Mouse (Mus musculus): Measurements from ENCODE around the gene Irs1. TPM values are rescaled to one million over a fixed set of nuclear protein-coding genes. Genes with fewer than 3 reads are reported as not detected.
A peak's percentile ranks its signal among the peaks of the same experiment; 100 is the strongest.

The Irs1 gene
- 11.5 TPM in 2 replicates for polyA plus RNA-seq (2014; fragmentation: Nextera tagmentation; extraction: Ambion mirVana)

DNA sequence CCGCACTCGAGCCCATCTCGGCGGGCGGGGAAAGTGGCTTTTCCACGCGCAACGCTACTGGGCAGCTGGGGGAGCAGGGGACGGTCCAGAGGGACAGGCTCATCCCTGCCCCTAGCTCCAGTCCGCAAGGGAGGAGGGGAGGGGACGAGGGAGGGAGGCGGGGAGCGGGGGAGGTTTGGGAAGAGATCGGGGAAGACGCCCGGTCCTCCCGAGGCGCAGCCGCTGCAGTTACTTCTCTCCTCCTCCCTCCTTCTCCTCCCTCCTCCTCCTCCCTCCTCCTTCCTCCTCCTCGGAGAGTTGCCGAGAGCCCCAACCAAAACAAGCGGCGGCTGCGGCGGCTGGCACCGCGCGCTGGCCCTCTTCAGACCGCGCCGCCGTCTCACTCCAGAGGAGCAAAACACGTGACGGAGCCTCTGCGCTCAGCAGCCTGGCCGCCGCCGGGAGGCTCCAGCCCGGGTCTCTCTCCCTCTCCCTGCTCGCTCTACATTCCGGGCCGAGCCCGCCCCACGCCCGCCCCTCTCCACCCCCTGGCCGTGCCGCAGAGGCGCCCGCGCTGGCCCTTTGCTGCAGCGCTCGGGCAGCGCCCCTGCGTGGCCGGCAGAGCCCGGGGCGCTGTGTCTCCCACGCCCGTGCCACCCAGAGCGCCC, at the start of gene Irs1:
TSS of gene Irs1 (minus strand) at position 266 of the 647 bp plus-strand sequence.
- Histone ChIP-seq H3K4me1 (ENCODE audit: control insufficient read depth, insufficient read depth, low read length) (peaks cover 23% of the 10 kb centered on the region), H3K9ac (ENCODE audit: low read length) (peak within 1 kb of the TSS; percentile 78), H3K36me3 (ENCODE audit: control insufficient read depth, insufficient read depth, low read length) (peaks cover 8% of the 10 kb centered on the region), H3K4me2 (ENCODE audit: low read depth) (peak within 1 kb of the TSS; percentile 91), H3K27ac (ENCODE audit: low read depth, low read length) (peak within 1 kb of the TSS; percentile 96), H3K27me3 (ENCODE audit: control insufficient read depth, insufficient read depth, low read length) (no peaks in the 10 kb centered on the region), H3K9me3 (ENCODE audit: control insufficient read depth, low read length) (no peaks in the 10 kb centered on the region), H3K4me3 (ENCODE audit: low read depth, low read length) (peak within 1 kb of the TSS; percentile 59)
- WGBS = under 1% methylated on average over 52 of the region's 60 CpGs
- peak; percentile 91 for DNase-seq (ENCODE audit: low spot score)
- peak; percentile 86 for ATAC-seq (ENCODE audit: insufficient read depth, low FRiP score, low TSS enrichment)

GRCm38 (mm10) chr1:82334506-82334905, 43.3 kb upstream of the Irs1 start:
- DNase-seq (ENCODE audit: low spot score) (no peak), ATAC-seq (ENCODE audit: insufficient read depth, low FRiP score, low TSS enrichment) (no peak)
- Histone ChIP-seq H3K4me1 (ENCODE audit: control insufficient read depth, insufficient read depth, low read length) (no peaks in the 10 kb centered on the region), H3K4me3 (ENCODE audit: low read depth, low read length) (no peak overlapping the region), H3K36me3 (ENCODE audit: control insufficient read depth, insufficient read depth, low read length) (no peaks in the 10 kb centered on the region), H3K27ac (ENCODE audit: low read depth, low read length) (no peak overlapping the region), H3K4me2 (ENCODE audit: low read depth) (no peak overlapping the region), H3K9me3 (ENCODE audit: control insufficient read depth, low read length) (no peaks in the 10 kb centered on the region), H3K27me3 (ENCODE audit: control insufficient read depth, insufficient read depth, low read length) (no peaks in the 10 kb centered on the region), H3K9ac (ENCODE audit: low read length) (no peak overlapping the region)
- WGBS = 91% methylated on average over 3 of the region's 3 CpGs

DNA sequence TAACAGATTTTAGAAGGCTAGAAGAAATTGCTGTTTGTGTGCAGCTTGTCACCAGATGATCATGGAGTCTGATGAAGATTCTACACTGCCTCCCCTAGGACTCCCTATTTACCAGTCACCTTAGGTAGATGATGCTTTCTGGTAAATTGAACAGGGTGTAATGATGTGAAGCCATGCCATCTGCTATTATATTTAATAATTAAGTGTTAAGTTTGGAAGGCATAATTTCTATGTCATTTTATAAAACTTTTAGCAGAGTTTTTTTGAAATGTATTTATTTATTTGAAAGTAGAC, 38.7 kb upstream of the Irs1 start:
- Histone ChIP-seq H3K27ac (ENCODE audit: low read depth, low read length) (no peak overlapping the region), H3K36me3 (ENCODE audit: control insufficient read depth, insufficient read depth, low read length) (no peaks in the 10 kb centered on the region), H3K4me2 (ENCODE audit: low read depth) (no peak overlapping the region), H3K27me3 (ENCODE audit: control insufficient read depth, insufficient read depth, low read length) (no peaks in the 10 kb centered on the region), H3K4me1 (ENCODE audit: control insufficient read depth, insufficient read depth, low read length) (no peaks in the 10 kb centered on the region), H3K4me3 (ENCODE audit: low read depth, low read length) (no peak overlapping the region), H3K9me3 (ENCODE audit: control insufficient read depth, low read length) (no peaks in the 10 kb centered on the region), H3K9ac (ENCODE audit: low read length) (no peak overlapping the region)
- DNase-seq (ENCODE audit: low spot score) (no peak), ATAC-seq (ENCODE audit: insufficient read depth, low FRiP score, low TSS enrichment) (0 out of 2 replicates have a peak, but pooled peaks have one; percentile 37)

- DNase-seq (ENCODE audit: low spot score) = no peak
- WGBS = 69% methylated on average over 4 of the region's 4 CpGs
These were observed 38.2 kb upstream of the Irs1 start for GRCm38 (mm10) chr1:82329237-82329953.

DNA sequence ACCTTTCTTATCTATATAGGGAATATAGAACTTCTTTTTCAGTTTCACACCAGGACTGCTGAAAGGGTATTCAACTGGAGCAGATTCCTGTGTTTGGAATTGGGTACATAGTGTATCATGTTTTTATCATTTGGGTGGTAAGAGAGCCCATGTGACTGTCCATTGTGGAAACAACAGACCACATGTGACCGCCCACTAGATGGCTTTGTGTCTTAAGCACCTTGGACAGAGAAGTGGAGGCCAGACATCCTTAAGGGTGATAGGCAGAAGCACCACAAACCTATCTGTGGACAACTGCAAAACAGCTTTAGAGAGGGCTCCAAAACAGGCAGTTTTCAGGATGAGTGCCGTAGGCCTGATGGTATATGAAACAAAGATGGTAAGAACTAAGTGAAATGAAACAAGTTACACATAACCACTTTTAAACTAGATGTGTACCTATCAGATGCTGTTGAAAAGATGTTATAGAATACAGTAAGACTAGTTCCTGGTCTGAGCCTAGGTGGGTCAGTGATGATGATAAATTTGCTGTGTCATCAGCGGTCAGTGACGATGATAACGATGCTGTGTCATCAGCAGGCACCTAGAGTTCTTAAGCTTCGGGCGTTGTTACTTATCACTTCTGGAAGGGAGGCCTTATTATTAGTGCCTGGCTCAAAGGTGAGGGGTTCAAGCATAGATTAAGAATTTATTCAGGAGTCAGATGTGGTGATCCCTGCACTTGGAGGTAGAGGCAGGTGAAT, 37.0 kb upstream of the Irs1 start:
- ATAC-seq (ENCODE audit: insufficient read depth, low FRiP score, low TSS enrichment) (no peak), DNase-seq (ENCODE audit: low spot score) (no peak)
- Histone ChIP-seq H3K9me3 (ENCODE audit: control insufficient read depth, low read length) (no peaks in the 10 kb centered on the region), H3K9ac (ENCODE audit: low read length) (no peak overlapping the region), H3K4me2 (ENCODE audit: low read depth) (no peak overlapping the region), H3K4me1 (ENCODE audit: control insufficient read depth, insufficient read depth, low read length) (no peaks in the 10 kb centered on the region), H3K27ac (ENCODE audit: low read depth, low read length) (no peak overlapping the region), H3K36me3 (ENCODE audit: control insufficient read depth, insufficient read depth, low read length) (no peaks in the 10 kb centered on the region), H3K4me3 (ENCODE audit: low read depth, low read length) (no peak overlapping the region), H3K27me3 (ENCODE audit: control insufficient read depth, insufficient read depth, low read length) (no peaks in the 10 kb centered on the region)
- WGBS = 90% methylated on average over 7 of the region's 7 CpGs

More at GRCm38 (mm10) chr1:82329237-82329953, 38.2 kb upstream of the Irs1 start:
- Histone ChIP-seq H3K4me1 (ENCODE audit: control insufficient read depth, insufficient read depth, low read length) (no peaks in the 10 kb centered on the region), H3K9ac (ENCODE audit: low read length) (no peak overlapping the region), H3K36me3 (ENCODE audit: control insufficient read depth, insufficient read depth, low read length) (no peaks in the 10 kb centered on the region), H3K9me3 (ENCODE audit: control insufficient read depth, low read length) (no peaks in the 10 kb centered on the region), H3K4me3 (ENCODE audit: low read depth, low read length) (no peak overlapping the region), H3K27me3 (ENCODE audit: control insufficient read depth, insufficient read depth, low read length) (no peaks in the 10 kb centered on the region), H3K4me2 (ENCODE audit: low read depth) (no peak overlapping the region), H3K27ac (ENCODE audit: low read depth, low read length) (no peak overlapping the region)
- 0 out of 2 replicates have a peak, but pooled peaks have one; percentile 39 for ATAC-seq (ENCODE audit: insufficient read depth, low FRiP score, low TSS enrichment)

DNA sequence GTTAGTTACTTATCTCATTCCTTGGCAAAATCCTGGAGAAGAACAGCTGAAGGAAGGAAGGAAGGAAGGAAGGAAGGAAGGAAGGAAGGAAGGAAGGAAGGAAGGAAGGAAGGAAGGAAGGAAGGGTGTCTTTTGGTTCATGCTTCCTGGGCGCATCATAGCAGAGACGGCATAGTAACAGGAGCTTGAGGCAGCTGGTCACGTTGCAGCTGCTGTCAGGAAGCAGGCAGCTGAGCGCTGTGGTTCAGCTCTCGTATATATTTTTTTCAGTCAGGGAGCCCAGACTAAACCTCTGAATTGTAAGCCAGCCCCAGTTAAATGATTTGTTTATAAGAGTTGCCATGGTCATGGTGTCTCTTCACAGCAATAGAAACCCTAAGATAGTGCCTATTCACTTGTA, 34.9 kb upstream of the Irs1 start:
- no peak overlapping the region for H3K4me3 ChIP-seq (ENCODE audit: low read depth, low read length)
- no peak for ATAC-seq (ENCODE audit: insufficient read depth, low FRiP score, low TSS enrichment)
- no peaks in the 10 kb centered on the region for H3K36me3 ChIP-seq (ENCODE audit: control insufficient read depth, insufficient read depth, low read length)
- no peak overlapping the region for H3K9ac ChIP-seq (ENCODE audit: low read length)
- WGBS = 89% methylated on average over 5 of the region's 5 CpGs
- DNase-seq (ENCODE audit: low spot score) = no peak
- no peak overlapping the region for H3K4me2 ChIP-seq (ENCODE audit: low read depth)
- no peaks in the 10 kb centered on the region for H3K27me3 ChIP-seq (ENCODE audit: control insufficient read depth, insufficient read depth, low read length)
- no peaks in the 10 kb centered on the region for H3K9me3 ChIP-seq (ENCODE audit: control insufficient read depth, low read length)
- H3K4me1 ChIP-seq (ENCODE audit: control insufficient read depth, insufficient read depth, low read length) = peaks cover 6% of the 10 kb centered on the region
- H3K27ac ChIP-seq (ENCODE audit: low read depth, low read length) = no peak overlapping the region

- no peak overlapping the region for H3K4me2 ChIP-seq (ENCODE audit: low read depth)
- no peak for ATAC-seq (ENCODE audit: insufficient read depth, low FRiP score, low TSS enrichment)
- no peak overlapping the region for H3K27ac ChIP-seq (ENCODE audit: low read depth, low read length)
- WGBS = 21% methylated on average over 4 of the region's 4 CpGs
- H3K27me3 ChIP-seq (ENCODE audit: control insufficient read depth, insufficient read depth, low read length) = no peaks in the 10 kb centered on the region
- DNase-seq (ENCODE audit: low spot score) = no peak
- no peak overlapping the region for H3K9ac ChIP-seq (ENCODE audit: low read length)
- peaks cover 15% of the 10 kb centered on the region for H3K4me1 ChIP-seq (ENCODE audit: control insufficient read depth, insufficient read depth, low read length)
- H3K36me3 ChIP-seq (ENCODE audit: control insufficient read depth, insufficient read depth, low read length) = no peaks in the 10 kb centered on the region
- no peak overlapping the region for H3K4me3 ChIP-seq (ENCODE audit: low read depth, low read length)
- no peaks in the 10 kb centered on the region for H3K9me3 ChIP-seq (ENCODE audit: control insufficient read depth, low read length)
These were observed 33.0 kb upstream of the Irs1 start for GRCm38 (mm10) chr1:82324131-82324785.

DNA sequence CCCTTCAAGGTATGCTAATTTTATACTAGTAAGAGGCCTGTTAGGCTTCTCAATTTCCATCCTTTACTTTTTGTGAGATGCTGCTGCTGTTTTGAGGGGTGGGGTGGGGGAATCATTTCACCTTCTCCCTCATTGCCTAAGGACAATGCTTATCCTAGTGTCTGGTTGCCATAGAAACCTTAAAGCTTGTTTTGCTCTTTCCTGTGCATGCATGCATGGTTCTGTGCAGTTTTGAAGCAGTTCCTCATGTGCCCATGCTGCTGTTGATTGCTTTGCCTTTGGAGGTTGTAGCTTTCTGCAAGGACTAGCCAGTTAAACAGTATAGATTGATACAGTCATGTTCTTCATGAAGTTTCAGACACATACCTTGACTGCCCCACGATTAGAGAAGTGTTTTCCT, 30.2 kb upstream of the Irs1 start:
- DNase-seq (ENCODE audit: low spot score) (peak; percentile 8), ATAC-seq (ENCODE audit: insufficient read depth, low FRiP score, low TSS enrichment) (0 out of 2 replicates have a peak, but pooled peaks have one; percentile 24)
- no peaks in the 10 kb centered on the region for H3K36me3 ChIP-seq (ENCODE audit: control insufficient read depth, insufficient read depth, low read length)
- no peak overlapping the region for H3K27ac ChIP-seq (ENCODE audit: low read depth, low read length)
- WGBS = 77% methylated on average over 1 of the region's 1 CpGs
- H3K9me3 ChIP-seq (ENCODE audit: control insufficient read depth, low read length) = no peaks in the 10 kb centered on the region
- H3K27me3 ChIP-seq (ENCODE audit: control insufficient read depth, insufficient read depth, low read length) = no peaks in the 10 kb centered on the region
- H3K4me2 ChIP-seq (ENCODE audit: low read depth) = no peak overlapping the region
- no peak overlapping the region for H3K4me3 ChIP-seq (ENCODE audit: low read depth, low read length)
- peaks cover 15% of the 10 kb centered on the region for H3K4me1 ChIP-seq (ENCODE audit: control insufficient read depth, insufficient read depth, low read length)
- H3K9ac ChIP-seq (ENCODE audit: low read length) = no peak overlapping the region

Data from neural tube, embryonic 11.5 days (tissue).